Mouse (Mus musculus) heart, postnatal 10 days (tissue): Measurements from ENCODE around the gene Serinc5. TPM values are rescaled to one million over a fixed set of nuclear protein-coding genes. Genes with fewer than 3 reads are reported as not detected.
"Not testable (repeated sequence)": the region's sequence is repeated elsewhere in the genome, so short reads cannot be mapped to it uniquely, and the experiment has no call there.

Experiments used
- DNase-seq, 2 experiments: peaks; one replicate each; pipeline ENCODE4 v3.0.0; 2021
- intact Hi-C: fragments of 180-260 bp; cut with DNase I; formaldehyde crosslinking; loops from one replicate; pipeline ENCODE4 v1.15.1; 2025
- total RNA-seq, 2 experiments: library from RNA; stranded (reverse); gene quantifications; 2 replicates each; pipeline ENCODE4 v1.2.3; 2021

Gene Serinc5
- total RNA-seq, 2 experiments from 2014 or later, result 30.7 to 36.8 TPM

GRCm38 (mm10) chr13:92659611-92660010, 48.7 kb downstream of the Serinc5 start:
- no peak for DNase-seq
- intact Hi-C loops, result no loop called here

DNA sequence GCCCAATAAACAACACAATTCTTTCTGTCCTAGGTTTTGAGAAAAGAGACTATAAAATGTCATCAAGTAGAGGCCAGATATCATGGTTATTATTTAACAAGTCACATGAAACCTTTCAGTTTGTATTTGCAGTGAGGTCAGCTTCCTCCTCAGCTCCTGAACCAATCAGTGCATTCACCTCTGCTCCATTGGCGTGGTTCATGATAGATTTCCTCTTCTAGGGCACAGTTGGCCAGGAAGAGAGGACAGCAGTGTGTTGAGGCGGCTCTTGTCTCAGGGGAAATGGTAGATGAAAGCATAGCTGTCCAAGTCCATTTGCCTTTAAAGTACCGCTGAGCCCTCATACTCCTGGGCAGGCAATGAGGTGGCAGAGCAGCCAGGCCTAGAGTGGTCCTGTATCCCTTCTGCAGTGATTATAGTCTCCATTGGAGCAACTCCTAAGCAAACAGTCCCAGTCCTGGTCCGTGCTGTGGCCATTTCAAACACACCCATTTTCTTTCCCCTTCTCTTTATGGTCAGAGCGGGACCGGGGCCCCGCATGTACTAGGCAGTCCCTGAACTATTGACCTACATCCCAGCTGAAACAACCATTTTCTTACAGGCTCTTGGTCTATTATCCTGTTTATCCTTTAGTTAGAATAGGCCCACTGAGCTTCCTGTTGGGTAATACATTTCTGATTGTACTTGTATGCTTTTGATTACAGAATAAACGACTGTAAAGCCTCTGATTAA, 51.8 kb downstream of the Serinc5 start:
- intact Hi-C loops, result no loop called here
- DNase-seq, result no peak

DNA sequence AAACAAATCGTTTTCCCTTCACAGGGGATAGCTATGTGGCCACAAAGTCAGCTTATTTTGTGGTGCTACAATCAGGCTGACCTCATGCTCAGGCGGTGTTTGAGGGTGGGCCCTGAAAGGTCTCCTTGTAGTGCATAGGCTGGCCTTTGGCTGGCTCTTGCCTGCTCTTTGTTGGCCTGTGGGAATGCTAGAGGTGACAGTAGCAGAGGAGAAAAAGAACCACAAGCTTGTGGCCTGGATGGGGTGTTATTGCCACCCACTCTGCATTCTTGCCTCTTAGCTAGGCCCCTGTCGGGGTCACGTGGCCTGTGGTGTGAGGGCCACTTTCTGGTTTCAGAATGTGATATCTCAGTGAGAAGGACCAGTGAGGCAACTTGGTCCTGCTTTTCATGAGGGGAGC, 54.1 kb downstream of the Serinc5 start:
- DNase-seq, result no peak

DNA sequence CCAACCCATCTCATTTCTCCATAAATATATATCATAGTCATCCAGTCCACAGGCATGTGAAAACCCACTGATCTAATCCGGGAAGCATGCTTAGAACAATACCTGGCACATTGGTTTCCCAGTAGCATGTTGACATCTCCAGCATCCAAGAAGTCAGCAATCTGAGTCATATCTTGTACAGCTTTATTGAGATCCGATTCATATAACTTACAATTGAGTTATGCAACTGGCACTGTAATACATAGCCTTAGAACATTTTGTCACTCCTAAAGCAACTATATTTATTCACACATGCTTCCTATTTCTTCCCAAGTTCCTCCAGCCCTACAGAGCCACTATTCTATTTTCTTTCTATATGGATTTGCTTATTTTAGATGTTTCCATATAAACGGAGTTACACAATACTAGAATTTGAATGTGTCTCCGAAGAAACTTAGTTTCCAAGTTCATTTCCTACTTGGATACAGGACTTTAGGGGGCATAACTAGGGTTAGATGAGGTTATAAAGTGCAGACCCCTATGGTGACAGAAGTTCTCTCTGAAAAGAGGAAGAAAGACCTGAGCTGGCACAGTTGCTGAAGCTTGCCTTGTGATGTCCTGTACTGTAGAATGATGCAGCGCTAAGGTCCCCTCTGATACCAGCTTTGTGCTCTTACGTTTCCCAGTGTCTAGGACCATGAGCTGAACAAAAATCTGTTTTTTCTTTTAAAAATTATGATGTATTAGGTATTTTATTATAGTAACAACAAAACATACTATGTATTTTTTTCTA, 57.5 kb downstream of the Serinc5 start:
- no peak for DNase-seq
- intact Hi-C loops, result no loop called here

More for the DNA sequence above, 54.1 kb downstream of the Serinc5 start:
- intact Hi-C loops, result no loop called here

GRCm38 (mm10) chr13:92671727-92672126, 60.8 kb downstream of the Serinc5 start:
- DNase-seq, result no peak
- intact Hi-C loops, result no loop called here

DNA sequence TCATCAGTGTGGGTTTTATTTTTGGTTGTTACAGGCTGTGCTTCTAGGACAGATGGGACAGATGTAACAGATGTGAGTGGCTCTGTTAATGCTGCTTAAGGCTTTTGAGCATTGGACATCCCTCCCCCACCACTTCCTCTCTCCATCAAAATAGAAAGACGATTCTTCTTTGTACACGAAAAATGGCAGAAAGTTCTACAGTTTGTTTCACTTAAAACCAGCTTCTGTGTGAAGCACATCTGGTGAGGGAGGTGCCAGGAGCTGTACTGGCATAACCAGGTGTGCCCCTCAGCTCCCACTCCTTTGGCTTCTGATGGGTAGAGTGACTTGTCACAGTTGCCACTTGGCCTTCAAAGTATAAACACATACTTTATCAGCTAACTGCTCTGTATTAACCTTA, 63.8 kb downstream of the Serinc5 start:
- no peak for DNase-seq
- intact Hi-C loops, result no loop called here

- DNase-seq, result no peak
- intact Hi-C loops, result no loop called here
Measured at GRCm38 (mm10) chr13:92675308-92675707, 64.4 kb downstream of the Serinc5 start.

DNA sequence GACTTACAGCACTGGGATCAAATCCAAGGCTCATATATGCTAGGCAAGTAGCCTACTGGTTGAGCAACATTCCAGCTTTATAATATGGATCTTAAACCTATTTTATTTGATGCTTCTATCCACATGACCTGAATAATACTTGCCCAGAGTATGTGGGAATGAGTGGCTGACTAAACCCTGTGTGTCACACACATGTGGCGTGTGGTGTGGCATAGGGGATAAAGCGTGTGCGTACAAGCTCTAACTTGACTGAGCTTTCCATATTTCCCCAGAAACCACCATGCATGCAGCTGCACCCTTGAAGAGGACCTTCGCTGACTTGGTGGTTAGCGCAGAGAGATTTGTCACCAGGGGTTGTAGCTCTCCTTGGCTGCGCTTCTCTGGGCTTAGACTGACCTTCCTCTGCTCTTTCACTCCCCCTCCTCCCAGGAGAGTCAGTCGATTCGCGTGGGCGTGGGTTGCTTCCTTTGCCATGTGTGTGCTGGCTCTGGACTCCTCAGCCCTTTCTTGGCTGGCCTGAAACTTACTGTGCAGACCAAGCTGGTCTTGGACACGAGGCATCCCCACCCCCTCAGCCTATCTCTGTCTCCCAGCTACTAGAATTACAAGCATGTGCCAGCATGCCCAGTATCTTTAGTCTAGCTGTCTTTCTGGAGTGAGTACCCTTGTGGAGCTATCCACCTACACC, 65.2 kb downstream of the Serinc5 start:
- intact Hi-C loops, result no loop called here
- DNase-seq, result peak; percentile 63 to 73

DNA sequence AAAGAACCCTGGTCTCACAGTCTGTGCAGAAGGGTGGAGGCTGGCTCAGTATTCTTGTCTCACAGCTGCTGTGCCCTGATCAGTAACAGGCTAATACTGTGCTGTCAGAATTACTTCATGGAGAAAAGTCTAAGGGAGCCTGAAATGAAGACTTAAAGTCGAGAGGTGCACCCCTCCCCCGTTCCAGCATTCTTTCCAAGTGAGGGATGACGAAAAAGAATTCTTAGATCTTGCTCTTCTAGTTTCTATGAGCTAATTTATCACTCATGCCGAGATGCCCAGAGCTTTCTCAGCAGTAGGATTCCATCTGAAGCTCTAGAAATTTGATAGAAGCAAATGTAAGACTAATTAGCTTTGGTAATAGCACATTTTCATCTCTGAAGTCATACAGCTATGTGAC, 66.8 kb downstream of the Serinc5 start:
- DNase-seq, result no peak
- intact Hi-C loops, result no loop called here

DNA sequence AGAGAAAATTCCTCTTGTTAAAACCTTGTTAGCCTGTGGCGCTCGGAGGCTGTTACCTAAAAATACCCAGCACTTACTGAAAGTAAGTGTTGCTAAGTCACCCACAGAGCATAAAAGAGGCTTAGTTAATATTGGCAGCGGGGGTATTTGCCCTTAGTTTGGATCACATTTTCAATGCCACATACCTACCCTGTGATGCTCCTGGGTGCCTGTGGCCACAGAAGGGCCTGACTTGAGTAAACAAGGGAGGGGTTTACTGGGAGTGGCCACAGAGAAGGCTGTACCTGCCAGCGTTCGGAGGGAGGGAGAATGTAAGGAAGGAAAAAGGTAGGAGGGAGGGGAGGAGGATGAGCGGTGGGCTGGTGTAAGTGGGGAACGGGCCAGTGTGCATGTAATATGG, 68.8 kb downstream of the Serinc5 start:
- no peak for DNase-seq
- intact Hi-C loops, result no loop called here

GRCm38 (mm10) chr13:92681541-92681940, 70.7 kb downstream of the Serinc5 start:
- intact Hi-C loops, result no loop called here
- no peak for DNase-seq

DNA sequence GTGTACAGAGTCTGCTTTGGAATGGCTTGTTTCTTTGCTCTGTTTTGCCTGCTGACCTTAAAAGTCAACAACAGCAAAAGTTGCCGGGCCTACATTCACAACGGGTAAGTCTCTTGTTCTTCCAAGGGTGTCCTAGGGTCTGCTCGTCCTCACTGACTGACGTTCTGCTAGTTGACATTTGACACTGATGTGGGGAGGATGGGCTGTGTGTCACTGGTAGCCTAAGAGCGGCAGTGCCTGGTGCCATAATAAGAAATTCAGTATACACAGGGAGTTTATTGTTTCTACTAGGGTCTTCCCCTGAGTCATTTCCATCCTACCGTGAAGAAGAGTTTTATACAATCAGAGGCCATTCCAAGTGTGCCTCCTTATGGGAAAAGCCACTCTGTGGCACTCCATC, 71.9 kb downstream of the Serinc5 start:
- no peak for DNase-seq
- intact Hi-C loops, result no loop called here

- DNase-seq, result no peak
- intact Hi-C loops, result no loop called here
Measured at GRCm38 (mm10) chr13:92683464-92683863, 72.6 kb downstream of the Serinc5 start.

DNA sequence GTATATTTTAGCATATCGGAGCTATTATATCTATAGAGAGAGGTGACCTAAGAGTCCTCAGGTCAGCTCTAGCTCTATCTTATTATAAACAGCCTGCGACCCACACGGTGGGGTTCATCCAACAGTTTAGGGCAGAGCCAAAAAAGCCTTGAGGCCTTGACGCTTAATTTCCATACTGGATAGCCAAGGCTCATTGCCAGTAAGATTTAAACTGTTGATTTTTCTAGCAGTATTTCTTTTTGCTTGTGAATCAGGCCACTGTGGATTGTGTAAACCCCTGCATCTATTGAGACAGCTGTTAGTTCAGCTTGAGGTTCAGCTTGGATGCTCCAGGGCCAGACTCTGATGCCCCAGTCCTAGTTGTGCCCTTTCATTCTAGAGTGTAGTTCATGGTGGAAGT, 73.4 kb downstream of the Serinc5 start:
- no peak for DNase-seq
- intact Hi-C loops, result no loop called here

GRCm38 (mm10) chr13:92685273-92685672, 74.4 kb downstream of the Serinc5 start:
- DNase-seq, result no peak
- intact Hi-C loops, result no loop called here

DNA sequence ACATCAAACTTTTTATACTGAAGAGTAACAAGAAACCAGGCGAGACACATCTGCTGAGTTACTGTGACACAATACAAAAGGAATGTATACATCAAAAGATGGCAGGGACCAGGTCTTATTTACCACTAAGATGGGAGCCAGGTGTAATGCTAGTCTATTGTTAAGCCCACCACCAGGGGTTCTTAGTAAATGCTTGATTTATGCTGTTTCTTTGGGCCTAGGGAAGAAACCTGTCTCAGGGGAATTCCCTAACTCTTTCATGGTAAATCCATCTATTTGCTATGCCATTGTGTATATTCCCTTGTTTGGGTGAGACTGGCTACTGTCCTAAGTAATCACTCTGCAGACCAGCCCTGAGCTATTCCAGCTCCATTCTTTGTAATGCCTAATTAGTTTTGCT, 76.3 kb downstream of the Serinc5 start:
- intact Hi-C loops, result not testable (repeated sequence)

GRCm38 (mm10) chr13:92689061-92689460, 78.2 kb downstream of the Serinc5 start:
- intact Hi-C loops, result no loop called here
- DNase-seq, result no peak

More for the DNA sequence above, 76.3 kb downstream of the Serinc5 start:
- not testable (repeated sequence) for DNase-seq

DNA sequence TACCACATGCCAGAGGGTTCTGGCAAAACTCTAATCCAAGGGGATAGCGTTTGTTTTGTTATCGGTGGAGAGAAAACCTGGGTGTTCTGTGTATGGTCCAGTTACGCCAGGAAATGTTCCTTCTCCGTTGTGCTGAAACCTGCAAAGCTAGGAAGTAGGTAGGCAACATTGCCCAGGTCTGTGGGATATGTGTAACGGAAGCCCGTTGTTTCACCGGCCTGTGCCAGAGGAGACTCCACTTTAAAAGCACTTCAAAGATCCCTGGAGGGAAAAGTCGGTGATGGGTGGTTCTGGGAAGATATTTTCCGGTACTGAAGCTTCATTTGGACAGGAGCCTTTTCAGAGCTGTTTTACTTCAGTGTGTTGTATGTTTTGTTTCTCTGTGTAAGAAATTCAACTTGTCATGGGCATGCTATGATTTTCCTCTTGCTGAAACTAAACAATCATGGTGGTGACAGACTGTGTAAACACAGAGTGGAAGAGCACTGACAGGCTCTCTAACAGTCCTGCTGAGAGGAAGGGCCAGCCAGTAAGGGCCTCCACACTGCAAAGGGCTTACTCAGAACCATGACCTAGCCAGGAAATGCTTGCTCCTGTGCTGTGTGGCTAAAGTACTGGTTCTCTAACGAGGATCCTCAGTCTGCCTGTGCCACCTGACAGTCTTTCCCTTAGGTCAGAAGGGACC, 83.1 kb downstream of the Serinc5 start:
- DNase-seq, result no peak
- intact Hi-C loops, result no loop called here

DNA sequence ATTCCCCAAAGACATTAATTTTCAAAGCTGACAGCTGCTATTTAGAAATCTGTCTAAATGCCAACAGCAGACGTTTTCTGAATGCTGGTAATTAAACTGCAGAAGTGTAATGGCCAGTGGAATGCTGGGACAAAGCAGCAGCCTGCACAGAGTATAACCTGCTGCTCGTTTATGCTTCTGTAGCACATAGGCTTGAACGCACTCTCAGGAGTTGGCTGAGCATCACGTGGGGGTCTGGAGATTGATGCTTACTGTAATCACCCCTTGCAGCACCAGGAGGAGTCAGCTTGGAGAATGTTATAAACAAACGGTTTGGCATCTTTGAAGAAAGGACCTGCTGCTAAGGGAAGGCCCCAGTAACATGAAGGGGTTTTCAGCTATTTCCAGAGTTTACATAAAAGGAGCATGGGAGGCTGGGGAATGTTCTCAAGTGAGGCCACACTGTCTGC, 85.6 kb downstream of the Serinc5 start:
- intact Hi-C loops, result no loop called here
- no peak for DNase-seq

DNA sequence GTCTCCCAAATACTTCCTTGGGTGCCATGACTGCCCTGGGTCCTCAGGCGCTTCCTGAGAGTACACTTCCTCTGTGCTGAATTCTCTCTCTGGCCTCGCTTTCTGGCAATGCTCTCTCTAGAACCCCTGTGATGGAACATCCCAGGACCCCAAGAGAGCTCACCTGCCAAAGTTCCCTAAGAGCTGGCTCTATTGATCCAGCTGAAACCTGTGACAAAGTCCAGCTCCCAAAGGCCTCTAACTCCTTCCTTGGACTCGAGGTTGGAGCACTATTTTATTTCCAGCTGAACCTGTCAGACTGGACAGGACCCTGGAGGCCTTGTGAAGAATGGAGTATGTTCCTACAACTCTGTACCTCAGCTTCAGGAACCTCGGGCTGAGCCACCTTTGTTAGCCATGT, 86.2 kb downstream of the Serinc5 start:
- no peak for DNase-seq
- intact Hi-C loops, result no loop called here

GRCm38 (mm10) chr13:92698781-92699180, 87.9 kb downstream of the Serinc5 start:
- DNase-seq, result no peak
- intact Hi-C loops, result no loop called here
